11 mouse cellular contexts compared by ENCODE assay signal in genomic region chr9:73159265-73159664, GRCm38 (mm10). TPM values are rescaled to one million over a fixed set of nuclear protein-coding genes. Genes with fewer than 3 reads are reported as not detected.
A peak's percentile ranks its signal among the peaks of the same experiment; 100 is the strongest.
DNase-seq lines count a peak whose midpoint lies in the region; ATAC-seq and TF ChIP-seq lines count a peak whose summit lies in the region.
"Had no signal": no experiment of that assay in that cellular context is flagged by ENCODE, and none has a peak within 500 bp of the region (broad histone marks: within the 10 kb centered on the region; RNA-seq: fewer than 3 reads in every experiment).

No protein-coding gene starts in this region.

- H3K4me1 ChIP-seq in liver, postnatal 0 days (ENCODE audit: insufficient read depth) = 0 out of 2 replicates have a peak, but pooled peaks cover 2% of the 10 kb centered on the region
- no peaks in the 10 kb centered on the region; the same call in 1 of the 2 replicates for H3K4me1 ChIP-seq in liver, embryonic 12.5 days
- H3K4me1 ChIP-seq: midbrain, embryonic 13.5 days had no signal

- no peak overlapping the region for H3K27ac ChIP-seq in gastrocnemius, adult 2 months
- H3K27ac ChIP-seq in liver, postnatal 0 days (ENCODE audit: low read depth) = no peak overlapping the region
- no peak overlapping the region for H3K27ac ChIP-seq in liver, embryonic 12.5 days
- H3K27ac ChIP-seq: midbrain, embryonic 13.5 days had no signal

- intact Hi-C loops in gastrocnemius, adult 2 months (cut with DNase I) = no loop called here
- intact Hi-C loops in gastrocnemius, postnatal 14 days (cut with DNase I; ENCODE audit: low total_unique reads) = no loop called here

- no peak for DNase-seq in gastrocnemius, adult 2 months
- no peak for DNase-seq in gastrocnemius, postnatal 14 days
- DNase-seq in liver, postnatal 0 days = no peak
- no peak for DNase-seq in Patski (ENCODE audit: low read depth, low spot score)
- DNase-seq in retina, postnatal 1 day = peak; percentile 68
- DNase-seq in gastrocnemius, postnatal 25 days = no peak
- DNase-seq in lung, postnatal 36 days = no peak

- no peak for ATAC-seq in liver, postnatal 0 days
- no peak for ATAC-seq in liver, embryonic 12.5 days
- ATAC-seq in Patski = no peak
- ATAC-seq: midbrain, embryonic 13.5 days had no signal

- TF ChIP-seq CTCF in gastrocnemius, adult 2 months (IDR thresholded peaks at IDR 0.05) = peak; percentile 30
- peak; percentile 56 for TF ChIP-seq CTCF in liver, postnatal 0 days (IDR thresholded peaks at IDR 0.05; ENCODE audit: low read depth)
- TF ChIP-seq CTCF in Patski (IDR thresholded peaks at IDR 0.05) = peak; percentile 60

- H3K4me3 ChIP-seq in gastrocnemius, adult 2 months = no peak overlapping the region
- H3K4me3 ChIP-seq in liver, postnatal 0 days (ENCODE audit: low read depth, low read length) = no peak overlapping the region
- H3K4me3 ChIP-seq in liver, embryonic 12.5 days = no peak overlapping the region
- H3K4me3 ChIP-seq: midbrain, embryonic 13.5 days had no signal

- no peak for TF ChIP-seq EP300 in liver, postnatal 0 days (IDR thresholded peaks at IDR 0.05; ENCODE audit: low read depth)

- WGBS in liver, postnatal 0 days (ENCODE audit: insufficient replicate concordance) = 68% methylated on average over 1 of the region's 1 CpGs
- 41% methylated on average over 1 of the region's 1 CpGs for WGBS in liver, embryonic 12.5 days (ENCODE audit: insufficient replicate concordance)

- CTCF ChIA-PET in Patski (lab: Charles Lee) = interaction anchor here (0.9 to 1.4 kb wide), 2 partner anchors 11 to 19 kb away, joined by 3 read pairs; no protein-coding TSS in a partner anchor

- no peaks in the 10 kb centered on the region for H3K9me3 ChIP-seq in liver, postnatal 0 days (ENCODE audit: low read length)
- H3K9me3 ChIP-seq in liver, embryonic 12.5 days (replicated peaks) = peaks cover 17% of the 10 kb centered on the region
- H3K9me3 ChIP-seq: midbrain, embryonic 13.5 days had no signal

- H3K4me2 ChIP-seq in liver, postnatal 0 days (ENCODE audit: low read depth, low read length) = no peak overlapping the region
- no peak overlapping the region for H3K4me2 ChIP-seq in liver, embryonic 12.5 days
- H3K4me2 ChIP-seq: midbrain, embryonic 13.5 days had no signal

- no peaks in the 10 kb centered on the region for H3K36me3 ChIP-seq in liver, postnatal 0 days (replicated peaks; ENCODE audit: insufficient read depth, low read length)
- H3K36me3 ChIP-seq in liver, embryonic 12.5 days = no peaks in the 10 kb centered on the region
- H3K36me3 ChIP-seq: midbrain, embryonic 13.5 days had no signal

- in situ Hi-C loops in Patski (cut with MboI; ENCODE audit: low pct_unique_long_range_greater_than_20kb) = loop anchor here (25.0 kb wide), 1 partner anchor 403 kb away; no protein-coding TSS in a partner anchor

- POLR2A ChIA-PET in Patski (lab: Charles Lee) = no interaction called here

- peaks cover 6% of the 10 kb centered on the region; the same call in 1 of the 2 replicates for H3K27me3 ChIP-seq in liver, postnatal 0 days (ENCODE audit: insufficient read depth, low read length)
- H3K27me3 ChIP-seq in liver, embryonic 12.5 days (replicated peaks) = no peaks in the 10 kb centered on the region
- no peaks in the 10 kb centered on the region for H3K27me3 ChIP-seq in Patski

- no peak overlapping the region for H3K9ac ChIP-seq in liver, postnatal 0 days (replicated peaks)
- H3K9ac ChIP-seq in liver, embryonic 12.5 days = no peak overlapping the region
- H3K9ac ChIP-seq: midbrain, embryonic 13.5 days had no signal

RNA-seq across cellular contexts. Expression of gene Rsl24d1, which starts 46.0 kb away (rescaled TPM):
- total RNA-seq in gastrocnemius, adult 2 months (2021) = 10 to 100 TPM; 37.3 to 45.4 TPM
- 10 to 100 TPM; 41.2 to 42.7 TPM for total RNA-seq in gastrocnemius, postnatal 14 days (2021)
- 39.0 and 41.4 TPM in 2 replicates for polyA plus RNA-seq in liver, postnatal 0 days (2015; fragmentation: Nextera tagmentation; extraction: Ambion mirVana)
- polyA plus RNA-seq in liver, embryonic 12.5 days (2016; fragmentation: Nextera tagmentation; extraction: Ambion mirVana) = 92.7 and 93.7 TPM in 2 replicates
- 52.1 TPM for polyA plus RNA-seq in Patski (2021)
- 10 to 100 TPM; 39.7 to 43.8 TPM for total RNA-seq in gastrocnemius, postnatal 25 days (2021)

RNA-seq across cellular contexts. Expression of gene Gm20509, which starts 57.0 kb away (rescaled TPM):
- not detected for total RNA-seq in gastrocnemius, adult 2 months (2021)
- total RNA-seq in gastrocnemius, postnatal 14 days (2021) = not detected
- not detected in 2 replicates for polyA plus RNA-seq in liver, postnatal 0 days (2015; fragmentation: Nextera tagmentation; extraction: Ambion mirVana)
- polyA plus RNA-seq in liver, embryonic 12.5 days (2016; fragmentation: Nextera tagmentation; extraction: Ambion mirVana) = not detected in 2 replicates
- polyA plus RNA-seq in Patski (2021) = not detected
- not detected for total RNA-seq in gastrocnemius, postnatal 25 days (2021)
- total RNA-seq: adrenal gland, adult 18-20 months had no signal
- polyA plus RNA-seq: midbrain, embryonic 13.5 days; stomach, embryonic 16.5 days had no signal

RNA-seq across cellular contexts. Expression of gene Khdc3, which starts 57.6 kb away (rescaled TPM):
- not detected for total RNA-seq in gastrocnemius, adult 2 months (2021)
- not detected for total RNA-seq in gastrocnemius, postnatal 14 days (2021)
- 0.14 TPM in 1 of 2 replicates, not detected in the other for polyA plus RNA-seq in liver, postnatal 0 days (2015; fragmentation: Nextera tagmentation; extraction: Ambion mirVana)
- not detected in 2 replicates for polyA plus RNA-seq in liver, embryonic 12.5 days (2016; fragmentation: Nextera tagmentation; extraction: Ambion mirVana)
- not detected for polyA plus RNA-seq in Patski (2021)
- not detected for total RNA-seq in gastrocnemius, postnatal 25 days (2021)
